Mouse (Mus musculus) cerebellum, adult 2 months (tissue): ENCODE data around the gene Emilin1.

Experiments used
- CTCF ChIP-seq: fragments of 200-500 bp; IDR thresholded peaks from 2 replicates; pipeline ENCODE4 v1.5.1; 2011; ENCODE audit warnings: low read depth, mild to moderate bottlenecking, control low read depth, low read length, moderate library complexity, borderline replicate concordance; ENCODE audit not compliant: insufficient read depth
- POLR2A ChIP-seq: fragments of 200-500 bp; IDR thresholded peaks from 2 replicates; pipeline ENCODE4 v1.6.1; 2011; ENCODE audit warnings: low read length, control low read depth, borderline replicate concordance; ENCODE audit not compliant: insufficient read depth

GRCm38 (mm10) chr5:30955751-30956150 is 42.5 kb downstream of the Emilin1 start:
- TF ChIP-seq CTCF (no peak), POLR2A (no peak)
